Mouse (Mus musculus): ENCODE measurements at regions not wholly inside any gene's neighbourhood (a gene's known extent, or its start where the extent isn't known, plus 50 kb on each side); places are given as distances from the start of the nearest gene placed in this dataset.
"Not testable (repeated sequence)": the region's sequence is repeated elsewhere in the genome, so short reads cannot be mapped to it uniquely, and the experiment has no call there.

DNA sequence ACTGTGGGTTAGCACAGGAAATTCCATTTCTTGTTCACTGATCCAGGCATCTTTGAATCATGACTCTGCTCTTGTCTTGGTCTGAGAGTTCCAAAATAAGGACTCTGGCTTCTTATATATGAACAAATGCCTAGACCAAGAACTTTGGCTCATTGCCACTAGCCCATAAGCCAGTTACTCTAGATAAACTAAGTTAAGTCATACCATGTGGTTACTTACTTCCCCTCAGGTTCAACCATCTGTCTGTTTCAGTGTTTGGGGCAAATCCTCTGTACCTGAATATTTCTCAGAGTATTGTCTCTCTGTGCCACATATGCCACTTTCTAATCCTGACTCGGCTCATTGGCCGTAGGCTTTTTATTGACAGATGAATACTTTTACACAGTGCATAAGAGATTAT lies 454.7 kb upstream of the Tbl1xr1 start:
- DNase-seq (ENCODE audit: low read depth, low spot score): peak; percentile 17

DNA sequence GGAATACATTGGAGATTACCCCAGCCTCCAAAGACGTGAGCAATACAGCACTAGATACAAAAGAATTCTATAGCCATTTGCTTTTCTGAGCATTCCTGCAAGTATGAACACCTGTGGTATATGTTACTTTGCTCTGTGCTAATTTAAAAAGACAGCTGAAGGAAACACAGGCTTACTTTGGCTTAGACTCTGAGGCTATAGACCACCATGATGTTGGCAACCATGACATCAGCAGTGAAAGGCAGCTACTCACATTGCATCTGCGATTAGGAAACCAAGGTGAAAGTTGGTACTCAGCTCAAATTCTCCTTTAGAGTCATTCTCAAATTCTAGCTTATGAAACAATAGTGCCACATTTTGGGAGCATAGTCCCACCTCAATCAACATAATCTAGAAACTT lies 451.4 kb upstream of the Tbl1xr1 start:
- DNase-seq (ENCODE audit: low read depth, low spot score): no peak

DNA sequence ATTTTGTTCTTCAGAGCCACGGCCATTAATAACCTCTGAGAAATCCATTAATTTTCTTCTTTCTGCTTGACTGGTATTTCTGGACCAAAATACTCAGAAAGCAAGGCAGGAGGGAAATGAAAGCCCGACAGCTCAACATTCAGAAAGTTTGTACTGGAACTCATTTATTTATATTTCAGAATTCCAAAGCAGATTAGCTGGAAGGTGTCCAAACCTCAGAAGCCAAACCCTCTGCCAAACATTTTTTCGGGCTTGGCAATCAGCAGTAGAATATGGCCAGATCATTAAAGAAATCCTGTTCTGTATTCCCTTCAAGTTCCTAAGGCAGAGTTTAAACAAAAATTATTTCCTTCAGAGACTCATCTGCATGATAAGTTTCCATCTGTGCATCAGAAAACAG lies 450.4 kb upstream of the Tbl1xr1 start:
- peak; percentile 80 for DNase-seq (ENCODE audit: low read depth, low spot score)

DNA sequence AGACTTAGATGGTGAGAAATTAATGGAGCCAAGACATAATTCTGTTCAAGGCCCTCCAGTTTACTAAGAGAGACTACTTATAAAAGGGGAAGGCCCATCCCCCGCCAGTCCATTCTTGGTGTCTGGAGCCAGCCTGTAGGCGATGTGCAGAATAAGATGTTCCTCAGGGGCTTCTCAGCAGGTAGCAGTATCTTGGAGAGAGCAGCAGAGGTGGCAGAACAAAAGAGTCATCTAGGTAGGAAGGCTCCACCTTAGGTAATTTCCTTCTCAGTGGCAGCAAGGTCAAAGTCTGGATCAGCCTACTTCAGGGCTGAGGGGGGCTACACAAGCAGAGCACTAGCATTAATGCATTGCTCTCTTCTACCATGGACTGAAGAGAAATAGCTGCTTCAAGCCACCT lies 449.4 kb upstream of the Tbl1xr1 start:
- DNase-seq (ENCODE audit: low read depth, low spot score): not testable (repeated sequence)

DNA sequence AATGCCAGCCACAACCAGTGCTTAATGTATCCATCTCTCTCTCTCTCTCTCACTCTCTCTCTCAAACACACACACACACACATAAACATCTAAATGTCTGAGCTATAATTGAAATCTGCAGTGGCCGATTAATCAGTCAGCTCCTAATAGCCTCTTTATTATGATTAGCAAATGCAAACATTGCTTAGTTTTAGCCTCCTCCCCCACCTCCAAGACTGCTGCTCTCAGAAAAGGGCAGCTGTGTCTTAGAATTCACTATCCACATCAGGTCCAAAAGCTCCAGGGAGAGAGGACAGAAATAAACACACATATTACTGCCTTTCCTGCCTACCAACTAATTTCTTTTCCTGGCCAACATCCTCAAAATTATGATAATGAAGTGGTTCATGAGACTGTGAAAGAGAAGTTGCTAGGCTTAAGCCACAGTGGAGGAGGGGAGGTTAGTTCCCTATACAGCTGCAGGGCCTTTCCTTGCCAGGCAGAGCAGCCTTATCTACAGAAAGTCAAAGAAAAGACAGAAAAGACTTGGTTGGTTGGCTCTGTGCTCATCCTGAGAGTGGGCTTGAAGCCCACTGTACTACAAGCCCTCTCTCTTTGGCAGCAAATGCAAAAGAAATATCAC lies 442.7 kb upstream of the Tbl1xr1 start:
- DNase-seq (ENCODE audit: low read depth, low spot score): peak; percentile 59

DNA sequence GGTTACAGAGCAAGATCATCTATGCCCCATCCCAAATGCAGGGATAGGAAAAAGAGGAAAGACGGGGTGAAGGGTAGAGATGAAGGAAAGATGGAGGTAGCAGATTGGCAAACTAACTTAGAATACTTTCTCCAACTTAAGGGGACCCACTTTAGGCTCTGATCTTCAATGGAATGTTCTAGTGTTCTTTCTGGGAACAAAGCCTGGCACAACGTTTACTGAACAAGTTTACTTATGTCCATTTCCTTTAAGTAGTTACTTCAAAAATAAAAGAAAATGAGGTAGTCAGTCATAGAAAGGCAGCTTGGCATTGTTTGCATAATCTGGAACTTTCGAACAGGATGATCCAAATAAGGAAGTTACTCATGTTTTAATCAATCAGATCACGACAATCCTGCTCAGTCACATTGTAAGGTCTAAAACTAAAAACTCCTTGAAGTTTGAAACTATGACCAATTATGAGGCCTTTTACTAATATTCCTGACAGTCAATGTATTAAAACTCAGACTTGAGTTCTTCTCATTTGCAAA lies 441.7 kb upstream of the Tbl1xr1 start:
- no peak for DNase-seq (ENCODE audit: low read depth, low spot score)

DNA sequence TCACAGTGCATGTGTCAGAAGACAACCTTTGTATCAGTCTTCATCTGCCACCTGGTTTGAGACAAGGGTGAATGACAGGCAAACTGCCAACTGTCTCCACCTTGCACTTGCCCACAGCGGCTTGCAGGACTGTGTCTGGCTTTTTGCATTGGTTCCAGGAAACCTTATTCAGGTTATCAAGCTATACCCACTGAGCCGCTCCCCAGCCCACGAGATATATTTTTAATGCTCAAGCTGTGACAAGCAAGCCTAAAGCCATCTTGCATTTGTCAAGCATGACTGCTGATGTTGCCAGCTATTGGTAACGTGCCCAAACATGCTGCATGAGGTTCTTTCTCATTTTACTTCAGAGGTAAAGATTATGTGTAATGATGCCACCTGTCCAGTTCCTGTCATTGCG lies 437.6 kb upstream of the Tbl1xr1 start:
- DNase-seq (ENCODE audit: low read depth, low spot score): peak; percentile 79

DNA sequence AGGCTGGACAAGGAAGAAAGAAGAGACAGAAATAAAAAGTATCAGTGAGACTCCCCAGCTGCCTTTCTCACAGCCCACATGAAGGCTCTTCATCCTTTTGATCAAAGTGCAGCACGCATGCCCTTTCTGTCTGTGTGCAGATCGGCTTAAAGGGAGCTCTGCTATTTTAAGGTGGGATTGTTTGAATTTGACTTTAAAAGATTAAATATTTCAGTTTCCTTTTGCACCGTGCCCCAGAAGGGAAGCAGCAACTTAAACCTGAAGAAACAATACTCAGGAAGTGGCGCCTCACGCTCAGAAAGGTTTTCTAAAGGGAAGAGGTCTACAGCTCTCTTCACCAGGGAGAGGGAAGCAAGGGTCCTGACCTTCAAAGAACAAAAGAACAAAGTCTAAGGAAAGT lies 436.9 kb upstream of the Tbl1xr1 start:
- DNase-seq (ENCODE audit: low read depth, low spot score): no peak

DNA sequence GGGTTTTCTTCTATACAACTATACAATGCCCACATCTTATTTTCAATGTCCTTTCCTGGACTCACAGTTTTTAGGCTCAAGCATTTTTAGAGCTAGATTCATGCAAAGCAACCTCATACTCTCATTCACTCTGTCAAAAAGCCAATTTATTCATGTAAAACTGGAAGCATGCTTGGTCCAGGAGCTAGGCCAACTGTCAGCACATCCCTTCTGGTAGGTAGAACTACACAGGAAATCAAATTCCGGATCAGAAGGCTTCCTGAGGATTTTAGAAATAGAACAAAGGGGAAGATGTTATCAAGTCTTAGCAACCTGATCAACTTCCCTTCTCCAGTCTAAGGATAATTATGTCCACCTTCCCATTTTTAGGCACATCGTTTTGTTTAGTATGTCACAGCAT lies 432.4 kb upstream of the Tbl1xr1 start:
- DNase-seq (ENCODE audit: low read depth, low spot score): peak; percentile 93

DNA sequence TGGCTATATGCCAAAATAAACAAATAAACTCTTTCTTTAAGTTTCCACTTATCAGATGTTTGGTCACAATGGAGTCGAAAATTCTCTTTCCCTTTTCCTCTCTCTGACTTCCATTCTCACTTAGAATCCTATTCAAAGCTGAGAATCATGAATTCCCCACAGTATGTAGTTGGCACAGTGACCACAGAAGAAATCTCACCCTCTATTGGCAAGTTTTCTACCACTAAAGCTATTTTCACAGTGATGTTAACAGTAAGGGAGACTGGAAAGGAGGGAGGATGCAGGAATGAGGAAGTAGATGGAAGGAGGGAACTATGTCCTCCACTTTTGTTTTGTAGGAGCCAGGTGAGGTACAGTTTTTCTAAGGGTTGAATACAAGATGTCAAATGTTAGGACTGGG lies 431.2 kb upstream of the Tbl1xr1 start:
- DNase-seq (ENCODE audit: low read depth, low spot score): peak; percentile 60

DNA sequence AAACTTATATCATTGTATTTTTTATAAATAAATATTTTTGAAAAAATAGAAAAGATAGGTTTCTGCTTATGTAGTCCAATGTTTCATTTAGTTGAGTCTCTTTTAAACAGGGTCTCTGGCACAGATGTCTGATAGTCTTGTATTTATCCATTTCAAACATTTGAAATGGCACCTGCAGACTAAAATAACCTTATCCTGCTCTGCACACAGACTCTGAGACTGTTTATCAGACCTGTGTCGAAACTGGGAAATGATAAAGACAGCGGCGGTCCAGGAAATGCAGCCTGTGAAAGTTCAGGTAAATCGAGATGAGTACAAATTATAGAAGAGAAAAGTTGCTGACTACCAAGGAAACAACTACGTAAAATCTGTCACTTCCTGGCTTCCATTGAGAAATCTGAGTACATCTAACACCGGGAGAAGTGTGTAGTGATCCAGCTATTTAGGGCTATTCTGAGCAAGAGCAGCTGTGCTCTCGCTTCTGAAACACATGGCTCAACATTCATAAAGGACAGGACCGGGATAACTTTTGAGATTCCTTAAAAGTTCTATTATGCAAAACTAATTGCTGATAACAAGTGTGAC lies 426.5 kb upstream of the Tbl1xr1 start:
- DNase-seq (ENCODE audit: low read depth, low spot score): peak; percentile 50

DNA sequence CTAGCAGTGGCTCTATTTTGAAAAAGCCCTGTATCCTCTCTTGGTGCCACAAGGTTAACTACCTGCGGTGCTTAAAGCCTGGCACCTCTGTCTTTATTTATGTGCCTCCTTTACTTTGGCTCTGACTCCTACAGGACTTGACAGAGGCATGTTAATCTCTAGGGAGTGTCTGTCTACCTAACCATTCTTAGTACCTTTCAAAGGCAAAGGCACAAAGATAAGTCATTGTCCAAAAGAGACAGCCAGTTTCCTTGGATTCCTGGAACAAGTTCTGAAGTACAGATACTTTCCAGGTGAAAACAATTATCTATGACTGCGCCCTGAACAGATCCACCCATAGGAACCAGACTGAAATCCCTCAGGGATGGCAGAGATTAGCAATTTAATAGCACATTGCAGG lies 421.2 kb upstream of the Tbl1xr1 start:
- no peak for DNase-seq (ENCODE audit: low read depth, low spot score)

DNA sequence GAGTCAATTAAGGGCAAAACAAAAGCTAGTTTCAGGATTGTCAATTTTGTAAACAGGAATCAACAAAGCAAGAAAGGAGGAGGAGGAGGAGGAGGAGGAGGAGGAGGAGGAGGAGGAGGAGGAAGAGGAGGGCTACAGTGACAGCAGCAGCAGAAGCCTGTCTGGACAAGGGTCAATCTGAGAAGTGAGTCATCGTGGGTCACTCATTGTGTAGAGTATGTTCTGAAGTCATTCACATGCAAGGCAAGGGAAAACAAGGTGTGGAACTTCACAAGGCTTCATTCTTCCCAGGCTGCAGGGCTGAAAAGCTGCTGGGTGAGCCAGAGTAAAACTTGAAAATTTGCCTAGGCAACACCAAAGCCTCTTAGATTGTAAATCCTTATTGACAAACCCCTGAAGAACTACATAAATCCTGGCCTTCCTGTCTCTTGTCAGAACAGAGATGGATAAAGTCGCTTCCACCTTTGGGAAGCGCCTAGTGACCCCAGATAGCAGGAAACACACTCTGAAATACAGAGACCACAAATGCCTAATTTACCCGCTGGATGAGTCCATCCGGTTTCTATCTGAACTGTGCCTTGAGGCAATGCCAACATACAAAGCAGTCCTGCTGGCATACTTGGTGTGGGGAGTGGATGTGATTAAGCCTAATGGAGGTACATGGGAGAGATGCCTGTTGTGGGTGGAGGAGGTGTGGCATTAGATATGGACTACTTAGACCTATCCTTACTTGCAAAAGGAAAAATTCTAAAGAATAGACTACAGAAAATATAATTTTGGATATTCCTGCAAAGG lies 408.9 kb upstream of the Tbl1xr1 start:
- no peak for DNase-seq (ENCODE audit: low read depth, low spot score)

DNA sequence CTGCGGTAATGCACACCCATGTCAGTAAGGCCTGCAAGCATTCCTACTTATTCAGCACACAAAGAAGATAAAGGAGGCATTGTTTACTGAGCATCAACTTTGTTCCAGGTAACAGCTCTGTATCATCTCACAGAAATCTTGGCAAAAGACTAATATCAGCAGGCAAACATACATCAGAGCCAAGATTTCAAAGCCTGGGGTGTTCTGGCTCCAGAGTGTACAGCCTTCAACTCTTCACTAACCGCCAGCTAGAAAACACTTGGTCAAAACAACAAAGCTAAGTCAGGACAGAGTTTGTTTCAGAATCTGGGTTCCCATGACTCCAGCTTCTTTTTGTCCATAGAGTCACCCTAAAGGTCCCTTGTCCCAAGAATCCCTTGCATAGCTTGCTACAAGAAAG lies 404.6 kb upstream of the Tbl1xr1 start:
- peak; percentile 39 for DNase-seq (ENCODE audit: low read depth, low spot score)

DNA sequence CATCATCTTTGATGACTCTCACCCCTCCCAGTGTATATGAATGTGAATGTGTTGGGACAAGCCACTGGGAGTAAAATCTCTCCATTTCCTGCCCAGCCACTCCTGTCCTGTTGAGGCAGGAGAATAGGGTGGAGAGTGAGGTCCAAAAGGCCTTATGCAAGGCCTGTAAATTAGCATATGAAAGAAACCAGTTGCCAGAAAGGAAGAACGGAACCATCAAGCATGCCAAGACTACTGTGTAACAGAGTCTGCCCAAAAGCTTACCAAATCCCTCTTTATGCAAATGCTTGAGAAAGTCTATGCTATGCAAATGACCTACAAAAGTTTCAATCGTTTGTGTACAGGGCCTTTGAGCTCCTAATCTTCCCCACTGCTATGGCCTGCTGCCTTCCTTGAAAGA lies 404.0 kb upstream of the Tbl1xr1 start:
- peak; percentile 36 for DNase-seq (ENCODE audit: low read depth, low spot score)

DNA sequence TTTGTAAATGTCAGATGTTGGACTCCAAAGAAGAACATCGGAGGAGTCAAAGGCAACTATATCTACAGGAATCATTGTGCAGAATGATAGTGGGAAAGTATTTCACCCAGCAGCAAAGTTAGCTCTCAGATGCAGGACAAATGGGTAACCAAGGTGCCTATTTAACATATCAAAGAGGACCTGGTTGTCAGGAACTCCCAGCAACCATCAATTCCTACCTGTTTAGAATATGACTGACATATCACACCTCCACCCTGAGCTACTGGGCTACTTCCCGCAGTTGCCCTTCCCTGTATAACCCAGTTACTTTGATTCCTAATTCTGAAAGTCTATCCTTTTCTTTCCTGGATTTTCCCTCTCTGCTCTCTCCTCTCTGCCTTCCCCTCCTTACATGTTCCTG lies 403.0 kb upstream of the Tbl1xr1 start:
- no peak for DNase-seq (ENCODE audit: low read depth, low spot score)

DNA sequence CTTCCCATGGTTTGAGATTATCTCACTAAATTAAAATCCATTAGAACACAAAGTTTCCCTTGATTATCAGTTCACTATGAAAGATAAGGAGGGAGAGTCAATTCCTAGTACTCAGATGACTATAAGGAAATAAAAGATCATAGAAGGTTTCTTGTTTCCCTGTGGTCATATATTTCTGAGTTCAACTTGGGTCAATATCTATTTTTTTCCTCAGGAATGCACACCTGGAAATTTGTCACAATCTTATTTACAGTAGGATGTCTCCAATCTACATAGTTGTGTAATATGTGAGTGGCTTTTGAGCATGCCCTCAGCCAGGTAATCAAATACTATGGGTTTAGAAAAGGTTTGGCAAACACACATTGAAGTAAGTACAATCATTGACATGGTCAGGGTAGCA lies 398.2 kb upstream of the Tbl1xr1 start:
- no peak for DNase-seq (ENCODE audit: low read depth, low spot score)

DNA sequence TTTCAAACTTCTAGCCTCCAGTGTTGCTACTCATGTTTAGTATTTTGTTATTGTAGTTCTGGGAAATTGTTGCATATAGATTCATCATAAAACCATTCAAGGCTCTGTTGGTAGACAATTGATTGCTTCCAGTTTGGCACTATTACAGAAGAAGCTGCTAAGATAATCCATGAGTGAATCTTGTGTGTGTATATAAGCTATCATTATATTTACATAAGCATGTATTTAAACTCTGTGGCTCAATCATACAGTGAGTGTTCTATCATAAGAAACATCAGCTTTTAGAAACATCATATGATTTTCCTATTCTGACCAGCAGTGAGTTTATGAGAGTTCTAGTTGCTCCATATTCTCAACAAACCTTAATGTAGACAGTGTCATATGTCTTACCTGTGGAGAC lies 397.7 kb upstream of the Tbl1xr1 start:
- DNase-seq (ENCODE audit: low read depth, low spot score): no peak

DNA sequence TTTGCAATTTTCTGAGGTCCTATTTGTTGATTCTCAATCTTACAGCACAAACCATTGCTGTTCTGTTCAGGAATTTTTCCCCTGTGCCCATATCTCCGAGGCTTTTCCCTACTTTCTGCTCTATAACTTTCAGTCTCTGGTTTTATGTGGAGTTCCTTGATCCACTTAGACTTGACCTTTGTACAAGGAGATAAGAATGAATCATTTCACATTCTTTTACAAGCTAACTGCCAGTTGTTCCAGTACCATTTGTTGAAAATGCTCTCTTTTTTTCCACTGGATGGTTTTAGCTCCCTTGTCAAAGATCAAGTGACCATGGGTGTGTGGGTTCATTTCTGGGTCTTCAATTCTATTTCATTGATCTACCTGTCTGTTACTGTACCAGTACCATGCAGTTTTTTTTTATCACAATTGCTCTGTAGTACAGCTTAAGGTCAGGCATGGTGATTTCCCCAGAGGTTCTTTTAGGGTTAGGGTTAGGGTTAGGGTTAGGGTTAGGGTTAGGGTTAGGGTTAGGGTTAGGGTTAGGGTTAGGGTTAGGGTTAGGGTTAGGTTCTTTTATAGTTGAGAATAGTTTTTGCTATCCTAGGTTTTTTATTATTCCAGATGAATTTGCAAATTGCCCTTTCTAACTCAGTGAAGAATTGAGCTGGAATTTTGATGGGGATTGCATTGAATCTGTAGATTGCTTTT lies 378.3 kb upstream of the Tbl1xr1 start:
- not testable (repeated sequence) for DNase-seq (ENCODE audit: low read depth, low spot score)

DNA sequence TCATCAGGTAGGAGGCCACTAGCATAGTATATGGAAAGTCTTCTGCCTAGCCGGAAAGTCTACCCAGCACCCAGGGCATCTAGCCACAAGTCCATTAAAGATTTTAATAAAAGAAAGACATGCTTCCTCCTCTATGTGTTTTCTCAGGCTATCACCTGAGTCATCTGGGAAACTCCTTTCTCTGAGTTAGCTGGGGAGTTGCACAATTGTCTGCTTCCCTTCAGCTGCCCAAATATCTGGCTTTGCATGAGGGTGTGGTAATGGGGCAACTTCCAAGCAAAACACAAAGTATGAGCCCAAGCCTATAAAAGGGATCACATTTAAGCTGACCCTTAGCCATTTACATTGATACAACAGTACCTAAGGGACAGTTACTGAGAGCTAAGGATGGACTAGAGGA lies 376.9 kb upstream of the Tbl1xr1 start:
- no peak for DNase-seq (ENCODE audit: low read depth, low spot score)

DNA sequence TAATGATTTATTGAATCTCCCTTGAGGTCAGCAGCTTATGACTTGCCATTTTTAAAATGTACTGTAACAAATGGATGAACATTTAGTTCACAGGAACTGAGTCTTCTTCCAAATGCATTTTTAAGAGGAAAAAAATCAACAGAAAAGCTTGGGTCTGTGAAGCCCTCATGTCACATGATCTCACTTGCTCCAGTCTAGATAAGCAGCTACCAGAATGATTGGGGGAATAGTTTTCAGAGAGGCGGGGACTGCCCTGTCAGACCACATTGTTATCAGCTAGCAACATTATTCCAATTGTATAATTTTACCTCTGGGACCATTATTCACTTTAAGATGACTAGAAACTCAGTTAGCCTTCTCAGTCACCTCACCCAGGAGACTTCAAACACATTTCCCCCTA lies 376.1 kb upstream of the Tbl1xr1 start:
- DNase-seq (ENCODE audit: low read depth, low spot score): no peak
